Mouse (Mus musculus) intestine, postnatal 0 days (tissue): ENCODE results near the gene Lrrc15. TPM values are rescaled to one million over a fixed set of nuclear protein-coding genes. Genes with fewer than 3 reads are reported as not detected.

Experiments
- ATAC-seq: fragments of 200-750 bp; cut with Nextera tagmentation; 2 replicates; pipeline ENCODE4 v1.8.0; 2017; ENCODE audit warnings: mild to moderate bottlenecking, moderate TSS enrichment, moderate library complexity
- H3K27ac ChIP-seq: fragments of 300-500 bp; sonication (generic); 2 replicates; pipeline ENCODE4 v1.5.1; 2014; ENCODE audit warnings: mild to moderate bottlenecking, low read depth, low read length, moderate library complexity
- H3K27me3 ChIP-seq: fragments of 300-500 bp; sonication (generic); replicated peaks from 2 replicates; pipeline ENCODE4 v1.6.1; 2014; ENCODE audit warnings: low read length, mixed read lengths; ENCODE audit not compliant: control insufficient read depth, insufficient read depth
- H3K36me3 ChIP-seq: fragments of 300-500 bp; sonication (generic); 2 replicates; pipeline ENCODE4 v1.6.1; 2014; ENCODE audit warnings: mild to moderate bottlenecking, moderate library complexity; ENCODE audit not compliant: control insufficient read depth, insufficient read depth
- H3K4me1 ChIP-seq: fragments of 300-500 bp; sonication (generic); replicated peaks from 2 replicates; pipeline ENCODE4 v1.6.1; 2014; ENCODE audit warnings: antibody characterized with exemption, low read length, mixed read lengths; ENCODE audit not compliant: control insufficient read depth, insufficient read depth
- H3K4me2 ChIP-seq: fragments of 300-500 bp; sonication (generic); replicated peaks from 2 replicates; pipeline ENCODE4 v1.6.1; 2014; ENCODE audit warnings: low read depth, mild to moderate bottlenecking, moderate library complexity
- H3K4me3 ChIP-seq: fragments of 300-500 bp; sonication (generic); 2 replicates; pipeline ENCODE4 v1.5.1; 2014; ENCODE audit warnings: low read depth, low read length
- H3K9ac ChIP-seq: fragments of 300-500 bp; sonication (generic); 2 replicates; pipeline ENCODE4 v1.6.1; 2014; ENCODE audit warnings: mild to moderate bottlenecking, low read depth, low read length
- H3K9me3 ChIP-seq: fragments of 300-500 bp; sonication (generic); 2 replicates; pipeline ENCODE4 v1.6.1; 2016; ENCODE audit warnings: mixed run types; ENCODE audit not compliant: control insufficient read depth
- CTCF ChIP-seq: sonication (generic); IDR thresholded peaks from 2 replicates; pipeline ENCODE4 v1.5.1; 2016; ENCODE audit warnings: low read depth, mild to moderate bottlenecking, control low read depth, antibody characterized with exemption, moderate library complexity
- WGBS: fragments of 180-500 bp; shearing (Covaris S2); extraction: QIAGEN DNeasy Blood & Tissue Kit; methylation state at CpG from one replicate; pipeline ENCODE4 v1.1.7; 2014; 5-methylcytosine and 5-hydroxymethylcytosine counted together
- polyA plus RNA-seq: library from polyadenylated mRNA; unstranded; fragments of >200 nt; fragmentation: Nextera tagmentation; extraction: Ambion mirVana; gene quantifications from 2 replicates; pipeline ENCODE4 v1.2.1, GENCODE M21; 2015

Gene Lrrc15
- polyA plus RNA-seq, 1 experiment from 2014 or later: 0.30 TPM

DNA sequence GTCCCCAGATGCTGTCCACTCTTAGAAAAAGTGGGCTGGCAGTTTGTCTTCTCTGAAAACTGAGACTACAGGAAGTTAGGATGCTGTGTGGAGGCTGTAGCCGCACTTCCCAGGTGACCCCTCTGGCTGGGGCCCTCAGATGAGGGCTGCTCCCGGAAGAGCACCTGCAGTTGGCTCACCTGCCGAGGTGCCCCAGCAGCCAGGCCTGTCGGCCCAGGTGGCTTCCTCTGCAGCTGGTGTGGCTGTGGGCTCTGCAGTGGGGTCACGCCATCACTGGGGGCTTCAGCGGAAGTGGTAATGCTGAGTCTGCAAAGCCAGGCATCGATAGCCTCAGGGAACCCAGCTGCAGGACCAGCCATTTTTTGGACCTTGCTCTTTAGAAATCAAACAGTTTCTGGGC lies 28.0 kb downstream of the Lrrc15 start:
- ATAC-seq: no peak
- no peaks in the 10 kb centered on the region for H3K36me3 ChIP-seq
- H3K4me3 ChIP-seq: no peak overlapping the region
- no peaks in the 10 kb centered on the region for H3K9me3 ChIP-seq
- H3K27ac ChIP-seq: no peak overlapping the region
- no peaks in the 10 kb centered on the region for H3K4me1 ChIP-seq
- no peak for TF ChIP-seq CTCF
- no peaks in the 10 kb centered on the region for H3K27me3 ChIP-seq
- no peak overlapping the region for H3K4me2 ChIP-seq
- 54% methylated on average over 7 of the region's 7 CpGs for WGBS
- no peak overlapping the region for H3K9ac ChIP-seq

GRCm38 (mm10) chr16:30253900-30254299 lies 29.2 kb downstream of the Lrrc15 start:
- no peak overlapping the region for H3K4me3 ChIP-seq
- H3K36me3 ChIP-seq: no peaks in the 10 kb centered on the region
- no peaks in the 10 kb centered on the region for H3K27me3 ChIP-seq
- WGBS: 57% methylated on average over 9 of the region's 9 CpGs
- no peak for ATAC-seq
- H3K27ac ChIP-seq: no peak overlapping the region
- H3K9ac ChIP-seq: no peak overlapping the region
- H3K4me2 ChIP-seq: no peak overlapping the region
- TF ChIP-seq CTCF: no peak
- H3K9me3 ChIP-seq: no peaks in the 10 kb centered on the region
- H3K4me1 ChIP-seq: no peaks in the 10 kb centered on the region

DNA sequence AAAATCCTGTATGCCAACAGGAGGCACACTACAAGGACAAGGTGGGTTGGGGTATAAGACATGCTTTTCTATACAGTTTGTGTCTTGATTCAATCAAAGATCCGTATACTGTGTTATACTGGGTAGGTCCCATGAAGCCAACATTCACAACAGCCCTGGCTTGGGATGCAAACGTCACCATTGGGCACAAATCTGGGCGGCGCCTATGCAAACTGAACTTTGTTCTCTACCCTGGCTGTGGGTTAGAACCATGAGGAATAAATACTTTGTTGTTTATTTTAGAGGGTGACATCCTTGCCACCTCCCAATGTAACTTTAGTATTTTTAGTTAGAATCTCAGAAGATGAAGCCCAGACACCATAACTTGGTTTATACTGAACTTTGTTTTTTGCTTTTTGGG lies 29.7 kb downstream of the Lrrc15 start:
- Histone ChIP-seq H3K9ac (no peak overlapping the region), H3K36me3 (no peaks in the 10 kb centered on the region), H3K4me3 (no peak overlapping the region), H3K9me3 (no peaks in the 10 kb centered on the region), H3K27me3 (no peaks in the 10 kb centered on the region), H3K4me2 (no peak overlapping the region), H3K4me1 (no peaks in the 10 kb centered on the region), H3K27ac (no peak overlapping the region)
- peak; percentile 36; the same call in 1 of the 2 replicates for ATAC-seq
- 53% methylated on average over 4 of the region's 4 CpGs for WGBS
- TF ChIP-seq CTCF: no peak

DNA sequence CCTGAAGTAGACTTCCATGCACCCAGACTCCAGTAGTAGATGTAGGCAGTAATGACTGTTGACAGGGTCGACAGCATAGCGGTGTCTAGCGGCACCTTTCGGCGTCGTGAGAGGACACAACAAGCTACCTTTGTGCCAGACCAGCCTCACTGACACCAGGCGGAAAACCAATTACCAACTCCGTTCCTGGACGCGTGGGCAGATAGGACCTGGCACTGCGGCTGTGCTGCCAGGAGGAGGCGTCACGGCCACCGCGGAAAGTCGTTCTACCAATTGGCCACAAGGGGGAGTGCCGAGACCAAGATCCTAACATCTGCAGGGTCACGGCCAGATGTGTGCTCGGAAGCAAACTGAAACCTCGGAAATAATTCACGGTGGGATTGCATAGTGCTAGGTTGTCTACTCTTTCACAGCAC lies 31.0 kb downstream of the Lrrc15 start:
- peak overlapping the region; percentile 58 for H3K4me2 ChIP-seq
- no peak overlapping the region for H3K27ac ChIP-seq
- peak; percentile 58 for ATAC-seq
- 2% methylated on average over 21 of the region's 21 CpGs for WGBS
- no peaks in the 10 kb centered on the region for H3K9me3 ChIP-seq
- H3K36me3 ChIP-seq: no peaks in the 10 kb centered on the region
- no peak overlapping the region for H3K9ac ChIP-seq
- H3K4me1 ChIP-seq: no peaks in the 10 kb centered on the region
- peak overlapping the region; percentile 21 for H3K4me3 ChIP-seq
- H3K27me3 ChIP-seq: no peaks in the 10 kb centered on the region
- peak; percentile 100 for TF ChIP-seq CTCF

DNA sequence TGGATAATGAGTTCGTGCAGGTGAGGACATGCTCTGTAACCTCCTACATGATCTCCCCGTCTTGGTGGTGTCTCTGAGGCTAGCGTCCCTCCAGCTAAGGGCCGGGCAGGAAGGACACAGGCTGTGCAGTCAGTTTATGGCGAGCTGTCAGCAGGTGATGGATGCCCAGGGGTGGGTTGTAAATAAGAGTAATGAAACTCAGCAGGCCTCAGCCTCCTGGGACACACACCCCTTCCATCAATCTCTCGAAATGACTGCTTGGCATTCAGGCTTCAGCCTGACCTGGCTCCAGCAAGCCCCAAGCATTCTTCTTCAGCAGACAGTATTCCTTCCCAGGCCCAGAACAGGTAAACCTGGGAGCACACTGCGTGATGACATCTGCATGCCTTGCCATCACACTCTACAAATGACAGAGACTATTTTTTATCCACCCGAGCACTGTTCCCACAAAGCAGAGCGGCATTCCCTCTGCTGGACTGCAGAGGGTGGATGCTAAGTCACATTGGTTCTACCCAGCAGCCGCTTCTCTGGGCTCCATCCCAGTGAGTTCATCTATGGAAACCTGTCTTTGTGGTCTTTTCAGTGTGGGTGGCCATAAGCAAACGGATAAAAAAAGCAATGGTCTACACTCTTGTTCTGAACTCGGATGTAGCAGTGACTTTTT lies 38.9 kb downstream of the Lrrc15 start:
- H3K9ac ChIP-seq: no peak overlapping the region
- no peaks in the 10 kb centered on the region for H3K36me3 ChIP-seq
- no peak for TF ChIP-seq CTCF
- no peak overlapping the region for H3K4me2 ChIP-seq
- no peaks in the 10 kb centered on the region for H3K27me3 ChIP-seq
- no peak overlapping the region for H3K4me3 ChIP-seq
- no peak overlapping the region for H3K27ac ChIP-seq
- 44% methylated on average over 12 of the region's 12 CpGs for WGBS
- no peaks in the 10 kb centered on the region for H3K4me1 ChIP-seq
- ATAC-seq: no peak
- H3K9me3 ChIP-seq: no peaks in the 10 kb centered on the region

DNA sequence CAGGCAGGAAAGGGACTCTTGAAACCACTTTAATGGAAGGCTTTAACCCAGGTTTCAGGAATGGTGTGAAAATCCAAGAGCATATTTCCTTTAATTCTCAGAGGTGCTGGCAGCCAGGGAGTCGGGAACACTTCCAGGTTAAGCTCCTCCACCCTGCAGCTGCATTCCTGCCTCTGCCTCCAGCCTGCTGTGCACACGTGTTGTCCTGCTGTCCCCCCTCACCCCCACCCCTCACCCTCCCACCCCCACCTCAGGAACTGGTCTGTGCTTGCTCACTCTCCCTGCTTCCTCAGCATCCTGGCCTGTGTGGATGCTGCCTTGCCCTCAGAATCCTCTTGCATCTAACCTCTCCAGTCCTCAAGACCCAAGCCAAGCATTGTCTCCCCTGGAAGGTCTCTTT lies 41.4 kb downstream of the Lrrc15 start:
- no peak for TF ChIP-seq CTCF
- Histone ChIP-seq H3K4me1 (no peaks in the 10 kb centered on the region), H3K36me3 (no peaks in the 10 kb centered on the region), H3K9me3 (no peaks in the 10 kb centered on the region), H3K27me3 (no peaks in the 10 kb centered on the region), H3K4me3 (no peak overlapping the region), H3K4me2 (no peak overlapping the region), H3K27ac (no peak overlapping the region), H3K9ac (no peak overlapping the region)
- no peak for ATAC-seq
- WGBS: 47% methylated on average over 2 of the region's 2 CpGs
